Mouse (Mus musculus) CH12.LX (cell line): Measurements from ENCODE around the gene Spp2. TPM values are rescaled to one million over a fixed set of nuclear protein-coding genes. Genes with fewer than 3 reads are reported as not detected.

Experiments used
- DNase-seq: peaks from one replicate; pipeline ENCODE4 v3.0.0-alpha.2; 2013; ENCODE audit errors: extremely low read depth
- H3K27ac ChIP-seq: 2 replicates; pipeline ENCODE4 v1.5.1; 2012; ENCODE audit warnings: low read depth, mild to moderate bottlenecking, control low read depth, moderate library complexity; ENCODE audit not compliant: insufficient read depth
- H3K27me3 ChIP-seq: replicated peaks from 2 replicates; pipeline ENCODE3; 2012; ENCODE audit warnings: inconsistent platforms
- H3K36me3 ChIP-seq, 2 experiments: replicated peaks in 1 of 2; 2 replicates each; pipeline versions ENCODE3 to v1.6.1; 2012; ENCODE audit warnings: inconsistent platforms in 1 of 2, low read length in 1 of 2, mild to moderate bottlenecking in 1 of 2, mixed read lengths in 1 of 2, moderate library complexity in 1 of 2; ENCODE audit not compliant: control insufficient read depth in 1 of 2, insufficient read depth in 1 of 2
- H3K4me1 ChIP-seq, 2 experiments: 2 replicates each; pipeline ENCODE4 v1.6.1; 2012; ENCODE audit warnings: inconsistent platforms in 1 of 2, moderate library complexity in 1 of 2; ENCODE audit not compliant: insufficient read depth in 2 of 2, control insufficient read depth in 1 of 2
- H3K4me2 ChIP-seq: 2 replicates; pipeline ENCODE4 v1.6.1; 2012; ENCODE audit warnings: low read depth, mild to moderate bottlenecking, control low read depth; ENCODE audit not compliant: poor library complexity, insufficient read depth, severe bottlenecking
- H3K4me3 ChIP-seq, 3 experiments: fragments of 150-350 bp in 1 of 3; sonication (generic) in 1 of 3; replicated peaks in 1 of 3; 2 replicates each; pipeline versions ENCODE3 to v1.5.1; 2011 to 2012; ENCODE audit warnings: low read depth in 2 of 3, low read length in 2 of 3, mild to moderate bottlenecking in 2 of 3, moderate library complexity in 2 of 3, control low read depth in 1 of 3, improper control_type of control experiment in 1 of 3, inconsistent platforms in 1 of 3, mixed read lengths in 1 of 3; ENCODE audit not compliant: poor library complexity in 1 of 3
- H3K79me2 ChIP-seq: replicated peaks from 2 replicates; pipeline ENCODE4 v1.6.1; 2012; ENCODE audit warnings: mild to moderate bottlenecking, moderate library complexity; ENCODE audit not compliant: control insufficient read depth, poor library complexity, insufficient read depth, severe bottlenecking; ENCODE audit errors: extremely low read depth
- H3K9ac ChIP-seq: 2 replicates; pipeline ENCODE4 v1.6.1; 2012; ENCODE audit warnings: low read depth, mild to moderate bottlenecking, control low read depth, moderate library complexity; ENCODE audit not compliant: insufficient read depth
- H3K9me3 ChIP-seq: replicated peaks from 2 replicates; pipeline ENCODE3; 2012; ENCODE audit warnings: low read length, inconsistent platforms, mixed read lengths
- CHD2 ChIP-seq: IDR thresholded peaks from 2 replicates; pipeline ENCODE4 v1.6.1; 2011; ENCODE audit warnings: low read length, improper control_type of control experiment
- CTCF ChIP-seq, 2 experiments: IDR thresholded peaks in 1 of 2; conservative IDR thresholded peaks in 1 of 2; 2 replicates each; pipeline ENCODE4 v1.5.1; 2011 to 2012; ENCODE audit warnings: low read depth in 2 of 2, low read length in 2 of 2, improper control_type of control experiment in 1 of 2, inconsistent platforms in 1 of 2, mild to moderate bottlenecking in 1 of 2, moderate library complexity in 1 of 2
- E2F4 ChIP-seq: IDR thresholded peaks from 2 replicates; pipeline ENCODE4 v1.6.1; 2011; ENCODE audit warnings: low read depth, low read length, improper control_type of control experiment; ENCODE audit not compliant: insufficient replicate concordance
- HCFC1 ChIP-seq: IDR thresholded peaks from 2 replicates; pipeline ENCODE4 v1.6.1; 2012; ENCODE audit warnings: low read depth, mild to moderate bottlenecking, inconsistent platforms, low read length, improper control_type of control experiment
- IRF4 ChIP-seq: IDR thresholded peaks from 2 replicates; pipeline ENCODE4 v1.6.1; 2014; ENCODE audit warnings: low read depth, mild to moderate bottlenecking, inconsistent platforms, low read length, improper control_type of control experiment
- JUN ChIP-seq: IDR thresholded peaks from 2 replicates; pipeline ENCODE4 v1.6.1; 2011; ENCODE audit warnings: low read depth, mild to moderate bottlenecking, low read length, improper control_type of control experiment, moderate library complexity; ENCODE audit not compliant: insufficient read depth
- JUND ChIP-seq: conservative IDR thresholded peaks from 2 replicates; pipeline ENCODE4 v1.6.1; 2011; ENCODE audit warnings: low read depth, low read length, improper control_type of control experiment
- MAX ChIP-seq: IDR thresholded peaks from 2 replicates; pipeline ENCODE4 v1.6.1; 2011; ENCODE audit warnings: low read length, improper control_type of control experiment
- MAZ ChIP-seq: IDR thresholded peaks from 2 replicates; pipeline ENCODE4 v1.6.1; 2012; ENCODE audit warnings: low read depth, mild to moderate bottlenecking, inconsistent platforms, low read length, improper control_type of control experiment, moderate library complexity
- MEF2A ChIP-seq: IDR thresholded peaks from 2 replicates; pipeline ENCODE4 v1.6.1; 2014; ENCODE audit warnings: low read depth, mild to moderate bottlenecking, inconsistent platforms, low read length, improper control_type of control experiment, borderline replicate concordance
- NELFE ChIP-seq: IDR thresholded peaks from 2 replicates; pipeline ENCODE4 v1.6.1; 2011; ENCODE audit warnings: low read depth, low read length, improper control_type of control experiment
- PAX5 ChIP-seq: IDR thresholded peaks from 2 replicates; pipeline ENCODE4 v1.6.1; 2012; ENCODE audit warnings: low read length, inconsistent platforms, mixed read lengths
- POLR2AphosphoS2 ChIP-seq: IDR thresholded peaks from 2 replicates; pipeline ENCODE4 v1.6.1; 2011; ENCODE audit warnings: low read depth, low read length, improper control_type of control experiment
- RAD21 ChIP-seq: IDR thresholded peaks from 2 replicates; pipeline ENCODE4 v1.6.1; 2011; ENCODE audit warnings: low read depth, mild to moderate bottlenecking, low read length, improper control_type of control experiment, moderate library complexity
- RCOR1 ChIP-seq: conservative IDR thresholded peaks from 2 replicates; pipeline ENCODE4 v1.6.1; 2012; ENCODE audit warnings: low read depth, mild to moderate bottlenecking, inconsistent platforms, low read length, improper control_type of control experiment
- SIN3A ChIP-seq: IDR thresholded peaks from 2 replicates; pipeline ENCODE4 v1.6.1; 2012; ENCODE audit warnings: low read length, improper control_type of control experiment, inconsistent platforms
- SMC3 ChIP-seq: IDR thresholded peaks from 2 replicates; pipeline ENCODE4 v1.6.1; 2011; ENCODE audit warnings: low read depth, low read length, improper control_type of control experiment
- TCF12 ChIP-seq: IDR thresholded peaks from 2 replicates; pipeline ENCODE4 v1.6.1; 2014; ENCODE audit warnings: low read depth, mild to moderate bottlenecking, inconsistent platforms, low read length, improper control_type of control experiment
- UBTF ChIP-seq: IDR thresholded peaks from 2 replicates; pipeline ENCODE4 v1.6.1; 2012; ENCODE audit warnings: low read depth, mild to moderate bottlenecking, inconsistent platforms, low read length, improper control_type of control experiment, moderate library complexity
- USF1 ChIP-seq: IDR thresholded peaks from 2 replicates; pipeline ENCODE4 v1.6.1; 2014; ENCODE audit warnings: low read depth, mild to moderate bottlenecking, inconsistent platforms, low read length, improper control_type of control experiment
- ZC3H11A ChIP-seq: IDR thresholded peaks from 2 replicates; pipeline ENCODE4 v1.6.1; 2012; ENCODE audit warnings: low read depth, mild to moderate bottlenecking, inconsistent platforms, low read length, improper control_type of control experiment
- dilution Hi-C: fragments of 300-500 bp; cut with MboI; formaldehyde crosslinking; loops from 2 replicates; pipeline ENCODE4 v1.14.3; 2020; ENCODE audit warnings: low sequenced_read_pairs; ENCODE audit not compliant: extremely low pct_unique_long_range_greater_than_20kb, extremely low pct_ligation_motif_present
- in situ Hi-C: fragments of 300-500 bp; cut with MboI; formaldehyde crosslinking; loops from 3 replicates; pipeline ENCODE4 v1.14.3; 2019; ENCODE audit warnings: low sequenced_read_pairs, low pct_ligation_motif_present, low pct_unique_long_range_greater_than_20kb, mixed read lengths
- polyA plus RNA-seq: library from polyadenylated mRNA; unstranded; fragments of >175 nt; gene quantifications from 2 replicates; pipeline ENCODE4 v1.2.1, GENCODE M21; 2012; ENCODE audit warnings: low read depth; ENCODE audit not compliant: insufficient read length
- total RNA-seq, 2 experiments: library from RNA; depleted of rRNA; stranded (reverse); fragments of 300-350 nt in 1 of 2; fragments of >200 nt in 1 of 2; gene quantifications; 2 replicates each; pipeline ENCODE4 v1.2.3; 2012 to 2014

The Spp2 gene
- total and polyA plus RNA-seq, 3 experiments = not detected

- Histone ChIP-seq H3K4me2 (no peak overlapping the region), H3K4me3 (no peak overlapping the region), H3K79me2 (no peaks in the 10 kb centered on the region), H3K9ac (no peak overlapping the region), H3K9me3 (peaks cover 27% of the 10 kb centered on the region), H3K27ac (no peak overlapping the region), H3K27me3 (no peaks in the 10 kb centered on the region), H3K36me3 (no peaks in the 10 kb centered on the region), H3K4me1 (no peaks in the 10 kb centered on the region)
- TF ChIP-seq PAX5 (no peak), ZC3H11A (no peak), IRF4 (no peak), HCFC1 (no peak), UBTF (no peak), CTCF (conservative IDR thresholded peaks at IDR 0.05 in 1 of 2, IDR thresholded peaks at IDR 0.05 in 1 of 2; ENCODE audit: low read depth in 2 of 2, low read length in 2 of 2) (peak; percentile 64 to 83), SIN3A (no peak), RAD21 (peak; percentile 85), MAX (no peak), RCOR1 (no peak), MAZ (no peak), SMC3 (peak; percentile 73), JUN (no peak), MEF2A (no peak), CHD2 (no peak), NELFE (peak; percentile 31; the same call in 1 of the 2 replicates), POLR2AphosphoS2 (no peak), USF1 (no peak), JUND (no peak)
- dilution Hi-C loops = no loop called here
- peak; percentile 59 for DNase-seq
- in situ Hi-C loops = loop anchor here (10.0 kb wide), 1 partner anchor 280 kb away; the partner anchor contains the start of gene Arl4c
Observed at GRCm38 (mm10) chr1:88424602-88425252, 18.0 kb downstream of the Spp2 start.

GRCm38 (mm10) chr1:88427987-88428741 is 21.4 kb downstream of the Spp2 start:
- H3K27me3 ChIP-seq = no peaks in the 10 kb centered on the region
- no peak for DNase-seq
- peaks cover 15% of the 10 kb centered on the region for H3K9me3 ChIP-seq
- TF ChIP-seq TCF12 = no peak
- no peak for TF ChIP-seq RCOR1
- TF ChIP-seq UBTF = no peak
- TF ChIP-seq SMC3 = no peak
- no peak for TF ChIP-seq RAD21
- no peak for TF ChIP-seq MAX
- TF ChIP-seq E2F4 = no peak
- TF ChIP-seq SIN3A = no peak
- no peak for TF ChIP-seq JUN
- TF ChIP-seq, all 38 proteins: peak for 0
- Histone ChIP-seq H3K79me2 (no peaks in the 10 kb centered on the region), H3K4me2 (no peak overlapping the region), H3K4me1 (no peaks in the 10 kb centered on the region), H3K27ac (no peak overlapping the region), H3K36me3 (no peaks in the 10 kb centered on the region), H3K9ac (no peak overlapping the region), H3K4me3 (no peak overlapping the region)
- dilution Hi-C loops (no loop called here), in situ Hi-C loops (loop anchor here (10.0 kb wide), 1 partner anchor 277 kb away; the partner anchor contains the start of gene Arl4c)
